Mouse (Mus musculus): Measurements from ENCODE around the gene Gcg.

Gcg gene

GRCm38 (mm10) chr2:62460231-62460710 is 23.2 kb downstream of the Gcg start:
- DNase-seq (ENCODE audit: low spot score in 2 of 2) = peak in 1 of 2 experiments; percentile 15

GRCm38 (mm10) chr2:62459241-62460174 is 23.9 kb downstream of the Gcg start:
- DNase-seq (ENCODE audit: low spot score in 2 of 2) = no peak

GRCm38 (mm10) chr2:62458070-62458469 is 25.4 kb downstream of the Gcg start:
- DNase-seq (ENCODE audit: low spot score in 2 of 2) = no peak

DNA sequence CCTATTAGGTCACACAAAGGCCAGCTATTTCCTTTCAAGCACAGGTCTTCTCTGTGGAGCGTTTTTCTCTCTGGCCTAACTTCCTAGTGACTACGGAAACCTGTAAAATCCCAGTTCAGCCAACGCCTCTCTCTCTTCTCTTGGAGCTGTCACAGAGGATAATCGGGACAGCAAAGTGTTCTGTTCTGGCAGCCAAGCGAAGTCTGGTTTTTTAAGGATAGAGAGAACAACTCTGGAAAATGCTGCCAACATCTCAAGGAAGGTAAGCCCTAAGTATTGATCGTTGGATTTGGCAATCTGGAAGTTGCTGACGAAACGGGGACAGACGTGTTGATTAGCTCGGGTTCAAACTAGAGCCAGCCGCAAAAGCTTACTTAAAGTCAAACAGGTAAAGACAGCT is 28.5 kb downstream of the Gcg start:
- no peak for DNase-seq (ENCODE audit: low spot score in 2 of 2)

DNA sequence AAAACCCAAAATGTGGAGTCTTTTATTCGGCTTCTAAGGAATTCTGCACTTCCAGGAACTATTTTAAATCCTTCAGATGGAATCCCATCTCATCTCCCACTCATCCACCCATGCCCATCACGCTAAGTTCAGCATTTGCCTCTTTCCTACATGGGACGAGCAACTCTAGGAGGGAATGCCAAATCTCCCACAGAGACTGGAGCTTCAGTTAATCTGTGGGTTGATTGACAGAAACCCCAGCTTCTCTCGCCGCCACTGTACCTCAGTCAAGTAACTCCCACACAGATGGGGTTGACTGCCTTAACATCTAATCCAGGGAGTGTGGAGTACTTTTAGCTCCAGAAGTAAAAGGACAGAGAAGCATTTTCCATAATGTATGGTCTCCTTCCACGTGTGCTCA is 29.4 kb downstream of the Gcg start:
- no peak for DNase-seq (ENCODE audit: low spot score in 2 of 2)

DNA sequence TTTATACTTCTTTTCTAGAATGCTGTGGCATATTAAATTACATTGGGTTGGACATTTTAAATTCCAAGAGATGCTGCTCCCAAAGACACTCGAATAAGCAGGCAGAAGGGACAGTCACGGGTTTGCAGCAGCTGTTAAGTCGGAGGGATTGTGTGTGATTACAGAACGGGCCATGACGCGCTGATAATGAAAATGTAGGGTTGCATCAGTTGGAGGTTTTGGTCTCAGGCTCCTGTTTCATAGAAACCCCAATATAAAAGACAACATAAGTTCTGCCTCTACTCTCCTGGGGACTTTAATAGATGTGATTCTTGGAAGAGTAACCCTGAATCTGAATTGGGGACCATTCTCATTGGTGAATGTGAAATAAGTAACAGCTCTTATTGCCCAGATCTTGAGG is 33.1 kb downstream of the Gcg start:
- no peak for DNase-seq (ENCODE audit: low spot score in 2 of 2)

DNA sequence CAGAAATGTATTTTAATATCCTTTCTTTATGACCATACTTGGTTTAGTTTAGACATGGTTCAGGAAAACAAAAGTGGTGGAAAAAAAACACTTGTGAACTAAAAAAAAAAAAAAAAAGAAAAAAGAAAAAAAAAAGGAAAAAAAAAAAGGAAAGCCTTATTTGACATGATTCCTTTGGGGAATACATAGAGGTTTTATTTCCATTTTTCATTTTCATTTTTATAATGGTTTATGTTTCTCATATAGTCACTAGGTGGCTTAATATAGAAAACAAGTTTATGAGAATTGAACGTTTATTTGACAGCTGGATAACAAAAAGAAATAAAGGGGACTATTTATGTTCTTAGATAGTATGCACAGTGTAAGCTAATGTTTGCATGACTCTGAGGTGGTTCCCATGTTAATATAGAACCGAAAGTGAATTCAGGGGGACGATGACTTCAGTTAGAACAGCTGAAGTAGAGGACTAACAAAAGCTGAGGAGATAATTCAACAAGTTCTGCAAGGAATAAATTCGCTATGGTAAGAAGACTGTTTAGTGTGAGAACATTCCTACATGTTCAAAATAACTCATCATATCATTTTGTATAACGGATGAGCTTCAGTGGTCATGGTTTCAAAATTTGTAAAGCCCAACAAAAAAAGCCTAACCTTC is 33.6 kb downstream of the Gcg start:
- DNase-seq (ENCODE audit: low spot score in 2 of 2) = no peak

GRCm38 (mm10) chr2:62440802-62441544 is 42.5 kb downstream of the Gcg start:
- no peak for DNase-seq (ENCODE audit: low spot score in 2 of 2)

GRCm38 (mm10) chr2:62440083-62440482 is 43.4 kb downstream of the Gcg start:
- no peak for DNase-seq (ENCODE audit: low spot score in 2 of 2)

GRCm38 (mm10) chr2:62431245-62431795 is 52.1 kb downstream of the Gcg start:
- no peak for DNase-seq (ENCODE audit: low spot score in 2 of 2)

GRCm38 (mm10) chr2:62425941-62426340 is 57.5 kb downstream of the Gcg start:
- DNase-seq (ENCODE audit: low spot score in 2 of 2) = no peak
